Mouse (Mus musculus) megakaryocyte-erythroid progenitor cell, adult 5-6 weeks (primary cell): ENCODE measurements around the gene BC048562. TPM values are rescaled to one million over a fixed set of nuclear protein-coding genes. Genes with fewer than 3 reads are reported as not detected.

Experiments used
- ATAC-seq: replicated peaks from 2 replicates; pipeline ENCODE4 v1.8.0; 2016; ENCODE audit warnings: mild to moderate bottlenecking, inconsistent platforms; ENCODE audit not compliant: severe bottlenecking, poor library complexity, low FRiP score, low TSS enrichment
- total RNA-seq, 2 experiments: library from RNA; stranded (forward) in 1 of 2; stranded (reverse) in 1 of 2; fragments of 200-1000, 215-1000 nt in 1 of 2; fragments of >200 nt in 1 of 2; fragmentation: Nextera tagmentation in 1 of 2; gene quantifications; 2 replicates each; pipeline ENCODE4 v1.2.3; 2014 to 2017

BC048562 gene
- total RNA-seq, 2 experiments from 2014 or later, result not detected

GRCm38 (mm10) chr9:108449860-108450259 lies 13.6 kb downstream of the BC048562 start:
- no peak for ATAC-seq

GRCm38 (mm10) chr9:108450292-108451169 lies 14.2 kb downstream of the BC048562 start:
- ATAC-seq, result peak; percentile 36

- ATAC-seq, result peak; percentile 15; the same call in 1 of the 2 replicates
Observed at GRCm38 (mm10) chr9:108451170-108451493, 14.8 kb downstream of the BC048562 start.

- no peak for ATAC-seq
Observed at GRCm38 (mm10) chr9:108451519-108452160, 15.4 kb downstream of the BC048562 start.

GRCm38 (mm10) chr9:108452291-108452906 lies 16.1 kb downstream of the BC048562 start:
- ATAC-seq, result peak; percentile 67

GRCm38 (mm10) chr9:108452911-108453310 lies 16.6 kb downstream of the BC048562 start:
- ATAC-seq, result peak; percentile 6; the same call in 1 of the 2 replicates

GRCm38 (mm10) chr9:108453458-108453857 lies 17.2 kb downstream of the BC048562 start:
- no peak for ATAC-seq

GRCm38 (mm10) chr9:108454429-108454828 lies 18.1 kb downstream of the BC048562 start:
- ATAC-seq, result no peak

GRCm38 (mm10) chr9:108455747-108456571 lies 19.7 kb downstream of the BC048562 start:
- no peak for ATAC-seq

GRCm38 (mm10) chr9:108456953-108457352 lies 20.7 kb downstream of the BC048562 start:
- no peak for ATAC-seq

GRCm38 (mm10) chr9:108459939-108460318 lies 23.6 kb downstream of the BC048562 start:
- peak; percentile 10; the same call in 1 of the 2 replicates for ATAC-seq

- peak; percentile 78 for ATAC-seq
Observed at GRCm38 (mm10) chr9:108460319-108461178, 24.3 kb downstream of the BC048562 start, which contains the start of gene Ccdc71. Gene Ccdc71, plus strand, starts transcription at chr9:108460527.

GRCm38 (mm10) chr9:108461181-108461631 lies 24.9 kb downstream of the BC048562 start, which contains the start of gene Klhdc8b:
Gene Klhdc8b, minus strand, starts transcription at chr9:108461581.
- no peak for ATAC-seq

GRCm38 (mm10) chr9:108461675-108462074 lies 25.4 kb downstream of the BC048562 start:
- no peak for ATAC-seq

GRCm38 (mm10) chr9:108462192-108462591 lies 25.9 kb downstream of the BC048562 start:
- ATAC-seq, result no peak

GRCm38 (mm10) chr9:108463713-108464112 lies 27.4 kb downstream of the BC048562 start:
- no peak for ATAC-seq

- no peak for ATAC-seq
Observed at GRCm38 (mm10) chr9:108466219-108466618, 29.9 kb downstream of the BC048562 start.

- ATAC-seq, result no peak
Observed at GRCm38 (mm10) chr9:108469430-108469829, 33.1 kb downstream of the BC048562 start.
